Mouse (Mus musculus): Measurements from ENCODE around the gene Pih1h3b.

The Pih1h3b gene

GRCm38 (mm10) chrX:140062135-140062975, at the start of gene Pih1h3b, which contains the start of gene Nup62cl:
Gene Pih1h3b, plus strand, starts transcription at chrX:140062879.
Gene Nup62cl, minus strand, starts transcription at chrX:140062712.
- no peak for DNase-seq (ENCODE audit: low read depth, low spot score)

- no peak for DNase-seq (ENCODE audit: low read depth, low spot score)
Measured at GRCm38 (mm10) chrX:140060886-140061874, 1.5 kb upstream of the Pih1h3b start.

- no peak for DNase-seq (ENCODE audit: low read depth, low spot score)
Measured at GRCm38 (mm10) chrX:140082535-140082934, 19.9 kb downstream of the Pih1h3b start.

- DNase-seq (ENCODE audit: low read depth, low spot score): no peak
Measured at GRCm38 (mm10) chrX:140094066-140094465, 31.4 kb downstream of the Pih1h3b start.

Measured in retina, adult 2 months (tissue).